8 mouse cellular contexts compared by ENCODE assay signal in the genomic region with DNA sequence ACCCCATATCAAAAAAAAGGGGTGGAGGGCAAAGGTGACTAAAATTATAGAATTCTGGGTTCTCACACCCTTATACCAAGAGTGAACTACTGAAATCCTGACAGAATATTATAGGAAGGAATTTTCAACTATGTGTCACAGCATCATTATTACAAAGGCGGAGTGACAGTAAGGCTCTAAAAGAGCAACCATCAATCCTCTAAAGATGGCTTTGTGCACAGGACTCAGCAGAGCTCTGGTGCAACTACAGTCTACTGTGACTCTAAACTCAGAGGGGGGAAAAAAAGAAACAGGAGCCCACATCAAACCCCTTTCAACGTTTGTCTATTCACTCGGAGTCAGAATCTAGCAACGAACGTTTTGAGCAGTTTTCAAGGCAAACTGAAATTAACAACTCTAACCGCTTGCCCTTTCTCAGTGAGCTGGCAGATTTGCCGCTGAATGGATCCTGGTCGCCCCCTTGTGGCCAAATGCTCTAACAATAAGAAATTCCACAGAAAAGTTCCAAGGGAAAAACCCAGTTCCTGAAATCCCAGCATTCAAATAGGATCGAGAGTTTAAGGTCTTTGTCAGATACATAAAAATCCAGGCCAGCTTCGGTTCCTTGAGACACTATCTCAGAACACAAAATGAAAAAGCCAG. TPM values are rescaled to one million over a fixed set of nuclear protein-coding genes. Genes with fewer than 3 reads are reported as not detected.
DNase-seq lines count a peak whose midpoint lies in the region; ATAC-seq and TF ChIP-seq lines count a peak whose summit lies in the region.

No protein-coding gene starts in this region.

- H3K79me2 ChIP-seq in heart, adult 2 months (replicated peaks; ENCODE audit: control insufficient read depth, insufficient read depth, low read length) = no peaks in the 10 kb centered on the region

- TF ChIP-seq EP300 in heart, adult 2 months (IDR thresholded peaks at IDR 0.05; ENCODE audit: insufficient read depth, low read depth, low read length) = 0 out of 2 replicates have a peak, but pooled peaks have one; percentile 55

- H3K36me3 ChIP-seq in heart, adult 2 months (ENCODE audit: control insufficient read depth, insufficient read depth, low read length) = no peaks in the 10 kb centered on the region
- H3K36me3 ChIP-seq in heart, embryonic 10.5 days = no peaks in the 10 kb centered on the region
- no peaks in the 10 kb centered on the region for H3K36me3 ChIP-seq in limb, embryonic 12.5 days
- no peaks in the 10 kb centered on the region for H3K36me3 ChIP-seq in midbrain, embryonic 15.5 days (replicated peaks)
- no peaks in the 10 kb centered on the region for H3K36me3 ChIP-seq in stomach, embryonic 15.5 days

- no peaks in the 10 kb centered on the region for H3K4me1 ChIP-seq in heart, adult 2 months (ENCODE audit: control insufficient read depth, insufficient read depth, low read length)
- no peaks in the 10 kb centered on the region for H3K4me1 ChIP-seq in heart, embryonic 10.5 days
- H3K4me1 ChIP-seq in limb, embryonic 12.5 days (replicated peaks) = no peaks in the 10 kb centered on the region
- H3K4me1 ChIP-seq in midbrain, embryonic 15.5 days = peaks cover 8% of the 10 kb centered on the region
- no peaks in the 10 kb centered on the region for H3K4me1 ChIP-seq in stomach, embryonic 15.5 days

- peak; percentile 58 to 82 for DNase-seq in heart, adult 2 months
- DNase-seq in heart, embryonic 10.5 days (ENCODE audit: low spot score) = no peak
- peak; percentile 80 for DNase-seq in embryo, embryonic 10 days (ENCODE audit: low spot score)
- peak; percentile 78 for DNase-seq in gastrocnemius, postnatal 14 days
- peak; percentile 47 to 80 for DNase-seq in kidney, adult 8-10 months

- TF ChIP-seq CTCF in heart, adult 2 months (IDR thresholded peaks at IDR 0.05) = peak; percentile 92

- no peak overlapping the region for H3K4me3 ChIP-seq in heart, adult 2 months
- H3K4me3 ChIP-seq in heart, embryonic 10.5 days = no peak overlapping the region
- H3K4me3 ChIP-seq in limb, embryonic 12.5 days (replicated peaks) = no peak overlapping the region
- no peak overlapping the region for H3K4me3 ChIP-seq in midbrain, embryonic 15.5 days
- no peak overlapping the region for H3K4me3 ChIP-seq in stomach, embryonic 15.5 days (replicated peaks)

- no peak overlapping the region for H3K9ac ChIP-seq in heart, adult 2 months (ENCODE audit: low read depth, low read length)
- no peak overlapping the region for H3K9ac ChIP-seq in limb, embryonic 12.5 days (replicated peaks)
- H3K9ac ChIP-seq in midbrain, embryonic 15.5 days = no peak overlapping the region
- H3K9ac ChIP-seq in stomach, embryonic 15.5 days = no peak overlapping the region

- H3K4me2 ChIP-seq in limb, embryonic 12.5 days = peak overlapping the region; percentile 23; the same call in 1 of the 2 replicates
- H3K4me2 ChIP-seq in midbrain, embryonic 15.5 days = peak overlapping the region; percentile 37
- peak overlapping the region; percentile 41 for H3K4me2 ChIP-seq in stomach, embryonic 15.5 days

- 0 out of 2 replicates have a peak, but pooled peaks cover 1% of the 10 kb centered on the region for H3K27me3 ChIP-seq in heart, adult 2 months (ENCODE audit: control insufficient read depth, insufficient read depth, low read length)
- no peaks in the 10 kb centered on the region for H3K27me3 ChIP-seq in heart, embryonic 10.5 days (ENCODE audit: insufficient read depth, poor library complexity, severe bottlenecking)
- peaks cover 20% of the 10 kb centered on the region for H3K27me3 ChIP-seq in limb, embryonic 12.5 days
- H3K27me3 ChIP-seq in midbrain, embryonic 15.5 days (replicated peaks) = no peaks in the 10 kb centered on the region
- H3K27me3 ChIP-seq in stomach, embryonic 15.5 days (replicated peaks) = no peaks in the 10 kb centered on the region

- H3K9me3 ChIP-seq in heart, embryonic 10.5 days = no peaks in the 10 kb centered on the region
- H3K9me3 ChIP-seq in limb, embryonic 12.5 days = no peaks in the 10 kb centered on the region
- no peaks in the 10 kb centered on the region for H3K9me3 ChIP-seq in midbrain, embryonic 15.5 days
- no peaks in the 10 kb centered on the region for H3K9me3 ChIP-seq in stomach, embryonic 15.5 days

- intact Hi-C loops in heart, adult 2 months (cut with DNase I) = loop anchor here (1.0 to 2.0 kb wide), 2 partner anchors 202 to 218 kb away; no protein-coding TSS in a partner anchor
- intact Hi-C loops in gastrocnemius, postnatal 14 days (cut with DNase I; ENCODE audit: low total_unique reads) = loop anchor here (10.0 kb wide), 1 partner anchor 198 kb away; no protein-coding TSS in a partner anchor

- TF ChIP-seq POLR2A in heart, adult 2 months (IDR thresholded peaks at IDR 0.05; ENCODE audit: insufficient read depth, low read depth, low read length) = no peak

- no peak overlapping the region for H3K27ac ChIP-seq in heart, adult 2 months
- H3K27ac ChIP-seq in heart, embryonic 10.5 days = no peak overlapping the region
- no peak overlapping the region for H3K27ac ChIP-seq in limb, embryonic 12.5 days
- H3K27ac ChIP-seq in midbrain, embryonic 15.5 days = no peak overlapping the region
- no peak overlapping the region for H3K27ac ChIP-seq in stomach, embryonic 15.5 days

- no peak for ATAC-seq in limb, embryonic 12.5 days (ENCODE audit: insufficient number of reproducible peaks, insufficient read depth, low FRiP score, low TSS enrichment, low read depth)
- ATAC-seq in midbrain, embryonic 15.5 days (replicated peaks) = no peak
- no peak for ATAC-seq in stomach, embryonic 15.5 days (ENCODE audit: insufficient read depth, low FRiP score, low read depth)

- WGBS in heart, adult 2 months = 11% methylated on average over 10 of the region's 10 CpGs
- WGBS in heart, embryonic 10.5 days = 21% methylated on average over 10 of the region's 10 CpGs
- WGBS in limb, embryonic 12.5 days = 20% methylated on average over 10 of the region's 10 CpGs
- 12% methylated on average over 10 of the region's 10 CpGs for WGBS in midbrain, embryonic 15.5 days
- 14% methylated on average over 10 of the region's 10 CpGs for WGBS in stomach, embryonic 15.5 days

RNA-seq across cellular contexts. Expression of a gene that starts 18.5 kb away (rescaled TPM):
- not detected for total RNA-seq in heart, adult 2 months (2021)
- polyA plus RNA-seq in heart, adult 2 months (2012; rRNA removed) = not detected in 2 replicates
- 1.6 and 2.0 TPM in 2 replicates for polyA plus RNA-seq in heart, embryonic 10.5 days (2016; fragmentation: Nextera tagmentation; extraction: Ambion mirVana)
- under 1 TPM; 0.31 to 0.45 TPM for total RNA-seq in gastrocnemius, postnatal 14 days (2021)
- polyA plus RNA-seq in limb, embryonic 12.5 days (2016; fragmentation: Nextera tagmentation; extraction: Ambion mirVana) = 1.4 TPM in 2 replicates
- polyA plus RNA-seq in midbrain, embryonic 15.5 days (2015; fragmentation: Nextera tagmentation; extraction: Ambion mirVana) = 0.32 and 0.61 TPM in 2 replicates
- 0.31 and 0.59 TPM in 2 replicates for polyA plus RNA-seq in stomach, embryonic 15.5 days (2015; fragmentation: Nextera tagmentation; extraction: Ambion mirVana)
